Mouse (Mus musculus): ENCODE data around the gene AL607142.1.

DNA sequence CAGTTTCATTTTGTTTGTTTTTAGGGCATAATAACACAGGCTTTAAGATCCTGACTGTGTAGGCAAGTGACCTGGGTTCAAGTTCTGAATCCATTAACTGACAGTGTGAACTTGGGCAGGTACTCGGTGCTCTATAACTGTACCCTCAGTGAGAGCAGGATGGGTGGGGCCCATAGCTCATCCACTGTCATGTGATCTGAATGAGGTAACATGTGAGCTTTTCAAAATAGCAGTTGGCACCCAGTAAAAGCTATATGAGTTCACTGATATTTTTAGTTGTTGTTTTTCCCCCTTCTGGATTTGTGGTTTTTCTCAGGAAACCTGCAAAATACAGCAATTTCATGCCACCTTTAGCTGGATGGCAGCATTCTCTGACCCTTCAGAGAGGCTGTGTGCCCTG is 51.5 kb downstream of the AL607142.1 start:
- TF ChIP-seq CTCF (IDR thresholded peaks at IDR 0.05; ENCODE audit: low read depth) = no peak
- no peak for TF ChIP-seq EP300 (optimal IDR thresholded peaks at IDR 0.05)
